Mouse (Mus musculus) thymus, adult 2 months (tissue): ENCODE results near the gene Syn1.

ENCODE experiments used
- CTCF ChIP-seq: fragments of 200-500 bp; IDR thresholded peaks from 2 replicates; pipeline ENCODE4 v1.5.1; 2012; ENCODE audit warnings: mild to moderate bottlenecking, control low read depth, low read length, moderate library complexity, borderline replicate concordance; ENCODE audit not compliant: control insufficient read depth, poor library complexity, insufficient read depth; ENCODE audit errors: extremely low read depth
- POLR2A ChIP-seq: fragments of 200-500 bp; IDR thresholded peaks from 2 replicates; pipeline ENCODE4 v1.6.1; 2012; ENCODE audit warnings: mild to moderate bottlenecking, low read length, control low read depth, moderate library complexity; ENCODE audit not compliant: control insufficient read depth, poor library complexity, insufficient read depth; ENCODE audit errors: extremely low read depth

- TF ChIP-seq CTCF (no peak), POLR2A (no peak)
Observed at GRCm38 (mm10) chrX:20819708-20820426, 100.9 kb downstream of the Syn1 start.
